Mouse (Mus musculus): Measurements from ENCODE around the gene Zbtb20. TPM values are rescaled to one million over a fixed set of nuclear protein-coding genes. Genes with fewer than 3 reads are reported as not detected.

The Zbtb20 gene
- total RNA-seq, 1 experiment from 2014 or later, result 20.8 TPM

DNA sequence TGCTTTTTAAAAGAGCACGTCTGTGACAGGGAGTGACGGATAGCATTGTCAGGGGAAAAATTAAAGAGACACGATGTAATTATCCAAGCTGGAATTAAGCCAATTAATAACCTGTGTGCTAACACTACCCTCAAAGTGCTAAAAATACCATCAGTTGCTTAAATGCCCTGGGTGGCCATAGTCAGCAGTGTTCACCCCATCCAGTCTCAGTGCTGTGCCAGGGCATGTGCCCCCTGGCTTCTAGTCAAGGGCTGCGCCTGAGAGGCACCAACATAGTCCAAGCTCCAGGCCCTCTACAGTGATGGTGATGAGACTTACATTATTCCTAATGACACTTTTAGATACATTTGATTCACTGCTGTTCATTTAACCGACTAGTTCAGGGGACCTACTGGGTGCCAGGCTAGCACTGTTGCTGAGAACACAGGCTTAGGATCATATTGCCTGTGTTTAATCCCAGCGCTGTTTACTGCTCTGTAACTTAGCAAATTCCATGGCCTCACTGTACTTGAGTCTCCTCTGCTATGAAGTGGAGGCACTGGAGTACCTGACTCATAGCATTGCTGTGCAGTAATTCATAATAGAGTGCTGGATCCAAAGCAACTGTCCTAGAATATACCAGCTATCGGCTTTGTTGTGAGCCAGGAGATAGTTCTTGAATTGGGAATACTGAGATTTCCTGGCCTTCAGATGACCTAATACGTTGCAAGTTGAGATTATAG is 624.6 kb downstream of the Zbtb20 start:
- no peak for ATAC-seq (replicated peaks; ENCODE audit: low read depth, poor library complexity, severe bottlenecking)

DNA sequence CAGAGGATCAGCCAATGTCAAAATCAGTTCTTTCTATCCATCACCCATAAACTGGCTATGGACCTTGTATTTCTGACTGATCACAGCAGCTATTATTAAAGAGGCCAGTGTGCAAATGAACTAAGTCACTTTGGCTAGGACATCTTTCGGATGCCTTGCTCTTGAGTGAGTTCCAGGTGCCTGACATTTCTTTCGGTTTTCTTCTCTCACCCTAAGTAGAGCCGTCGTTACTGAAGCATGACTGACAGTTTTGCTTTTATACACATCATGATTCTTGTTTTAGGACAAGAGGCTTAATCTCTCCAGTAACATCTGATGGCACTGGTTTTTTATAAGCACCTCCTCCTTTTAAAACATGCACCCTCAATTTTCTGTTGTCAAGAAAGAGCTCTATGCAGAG is 625.6 kb downstream of the Zbtb20 start:
- ATAC-seq (replicated peaks; ENCODE audit: low read depth, poor library complexity, severe bottlenecking), result no peak

DNA sequence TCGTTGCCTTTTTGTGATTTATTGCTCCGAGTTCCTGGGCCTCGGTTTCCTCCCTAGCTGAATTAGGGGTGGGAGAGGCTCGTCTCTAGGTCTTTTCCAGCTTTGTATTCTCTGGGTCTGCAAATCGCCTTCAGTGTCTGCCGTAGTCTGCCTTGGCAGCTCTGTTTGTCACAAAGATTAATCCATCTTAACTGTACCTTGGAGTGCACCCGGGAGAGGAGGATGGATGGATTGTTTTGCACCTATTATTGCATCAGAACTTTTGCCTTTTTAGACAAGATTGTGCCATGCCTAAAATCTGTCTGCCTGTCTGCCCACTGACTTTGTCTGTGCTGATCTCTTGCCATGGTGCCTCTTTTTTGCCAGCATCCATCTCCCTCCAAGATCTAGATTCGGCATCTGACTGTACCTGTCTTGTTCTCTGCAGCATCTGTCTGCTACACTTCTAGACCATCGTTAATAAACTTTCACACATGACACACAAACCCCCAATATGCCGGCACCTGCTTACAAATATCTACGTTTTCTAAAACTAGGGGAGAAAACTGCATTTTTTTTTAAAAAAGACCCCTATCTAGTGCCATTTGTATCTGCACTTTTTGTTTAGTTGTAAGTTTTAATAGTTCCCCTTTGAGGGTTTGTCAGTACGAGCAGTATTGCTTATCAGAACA is 626.8 kb downstream of the Zbtb20 start:
- ATAC-seq (replicated peaks; ENCODE audit: low read depth, poor library complexity, severe bottlenecking), result no peak

DNA sequence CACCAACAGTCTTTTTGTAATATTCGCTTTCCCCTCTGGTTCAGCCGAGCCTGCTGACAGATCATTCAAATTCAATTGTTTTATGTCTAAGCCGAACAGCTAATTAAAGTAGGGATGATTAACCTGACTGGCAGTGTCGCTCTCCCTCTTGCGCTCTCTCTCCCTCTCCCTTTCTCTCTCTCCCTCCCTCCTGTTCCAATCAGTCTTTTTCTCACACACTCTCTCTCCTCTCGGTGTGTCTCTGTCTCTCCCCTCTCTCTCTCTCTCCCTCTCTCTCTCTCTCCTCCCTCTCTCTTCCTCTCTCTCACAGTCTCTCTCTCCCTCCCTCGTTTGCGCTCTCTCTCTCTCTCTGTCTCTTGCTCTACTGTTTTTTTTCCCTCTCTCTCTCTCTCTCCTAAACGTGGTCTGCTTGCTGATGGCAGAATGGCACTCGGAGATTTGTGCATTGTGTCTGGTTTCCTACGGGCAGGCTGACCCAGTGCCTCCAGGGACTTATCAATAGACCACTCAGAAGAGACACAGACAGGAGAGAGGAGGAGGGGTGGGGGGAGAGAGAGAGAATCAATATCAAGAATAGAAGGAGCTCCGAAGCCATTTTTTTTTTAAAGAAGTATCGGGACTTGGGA is 627.4 kb downstream of the Zbtb20 start:
- peak; percentile 57 for ATAC-seq (replicated peaks; ENCODE audit: low read depth, poor library complexity, severe bottlenecking)

DNA sequence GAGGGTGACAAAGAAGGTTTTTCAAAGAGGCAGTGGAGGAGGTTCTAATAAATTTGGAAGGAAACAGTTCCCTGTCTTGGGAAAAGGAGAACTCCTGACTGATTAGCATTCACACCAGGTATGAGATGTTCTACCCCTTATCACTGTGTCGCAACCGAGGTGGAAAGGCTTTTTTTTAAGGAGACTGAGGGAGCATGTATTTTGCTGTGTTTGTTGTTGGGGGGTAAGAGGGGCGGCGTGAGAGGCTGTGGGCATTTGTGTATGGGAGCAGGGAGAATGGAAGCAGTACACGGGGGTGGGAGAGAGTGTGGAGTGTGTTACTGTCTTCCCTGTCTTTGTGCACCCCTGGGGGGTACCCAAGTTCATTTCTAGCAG is 627.9 kb downstream of the Zbtb20 start:
- peak; percentile 12; the same call in 1 of the 2 replicates for ATAC-seq (replicated peaks; ENCODE audit: low read depth, poor library complexity, severe bottlenecking)

DNA sequence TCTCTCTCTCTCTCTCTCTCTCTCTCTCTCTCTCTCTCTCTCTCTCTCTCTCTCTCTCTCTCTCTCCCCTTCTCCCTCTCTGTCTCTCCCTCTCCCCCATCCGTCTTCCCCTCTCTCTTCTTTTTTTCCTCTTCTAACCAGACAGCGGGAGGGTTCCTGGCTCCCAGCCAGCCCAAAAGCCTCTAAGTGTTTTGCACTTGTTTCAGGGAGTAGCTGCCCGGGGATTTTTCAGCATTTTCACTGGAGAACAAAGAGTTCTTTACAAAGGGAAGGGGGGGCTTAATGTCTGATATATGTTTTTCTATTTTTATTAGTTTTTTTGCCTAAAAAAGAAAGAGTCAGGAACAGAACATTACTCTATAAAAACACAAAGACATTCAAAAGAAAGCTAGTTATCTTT is 628.5 kb downstream of the Zbtb20 start:
- no peak for ATAC-seq (replicated peaks; ENCODE audit: low read depth, poor library complexity, severe bottlenecking)

DNA sequence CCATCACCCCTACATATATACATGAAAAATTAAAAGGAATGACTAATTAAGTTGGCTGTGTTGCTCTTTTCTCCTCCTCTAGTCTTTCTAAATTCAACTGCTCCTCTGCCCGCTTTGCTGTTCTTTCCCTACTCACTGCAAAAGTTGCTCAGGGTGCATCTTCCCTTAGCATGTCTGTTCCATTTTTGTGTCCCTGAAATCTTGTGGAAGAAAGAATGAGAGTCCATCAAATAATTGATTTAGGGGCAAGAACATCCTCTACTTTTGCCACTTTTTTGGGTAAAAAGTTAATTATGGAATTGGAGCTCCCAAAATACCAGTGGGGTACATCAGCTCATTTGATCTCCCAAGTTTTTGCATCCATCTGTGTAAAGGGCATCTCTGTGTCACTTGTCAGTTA is 628.9 kb downstream of the Zbtb20 start:
- ATAC-seq (replicated peaks; ENCODE audit: low read depth, poor library complexity, severe bottlenecking), result no peak

DNA sequence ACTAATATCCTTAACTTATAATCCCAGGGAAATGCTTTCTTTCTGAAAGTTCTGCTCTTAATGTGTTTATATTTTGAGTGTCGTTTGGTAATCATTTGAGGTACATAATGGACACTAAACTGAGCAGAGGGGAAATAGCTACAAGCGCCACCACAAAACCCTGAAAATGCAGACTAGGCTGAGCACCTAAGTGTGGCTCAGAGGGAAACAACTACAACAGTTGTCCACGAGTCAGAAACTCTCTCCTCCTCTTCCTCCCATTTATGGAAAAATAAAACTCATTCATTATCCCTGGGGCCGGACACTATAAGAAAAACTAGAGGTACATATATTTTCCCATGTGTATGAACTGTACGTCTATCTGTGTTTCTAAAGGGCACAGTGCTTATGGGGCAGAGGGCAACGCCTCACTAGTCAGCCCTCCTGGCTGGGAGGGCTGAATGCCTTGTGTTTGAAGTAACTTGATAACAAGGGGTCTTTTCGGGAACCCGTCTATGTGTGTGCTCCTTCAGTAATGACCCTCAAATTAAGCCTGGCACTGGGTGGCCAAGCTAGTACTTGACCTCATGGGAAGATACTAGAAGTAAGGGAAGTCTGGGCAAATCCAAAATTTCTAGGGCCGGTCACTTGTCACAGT is 629.8 kb downstream of the Zbtb20 start:
- no peak for ATAC-seq (replicated peaks; ENCODE audit: low read depth, poor library complexity, severe bottlenecking)

DNA sequence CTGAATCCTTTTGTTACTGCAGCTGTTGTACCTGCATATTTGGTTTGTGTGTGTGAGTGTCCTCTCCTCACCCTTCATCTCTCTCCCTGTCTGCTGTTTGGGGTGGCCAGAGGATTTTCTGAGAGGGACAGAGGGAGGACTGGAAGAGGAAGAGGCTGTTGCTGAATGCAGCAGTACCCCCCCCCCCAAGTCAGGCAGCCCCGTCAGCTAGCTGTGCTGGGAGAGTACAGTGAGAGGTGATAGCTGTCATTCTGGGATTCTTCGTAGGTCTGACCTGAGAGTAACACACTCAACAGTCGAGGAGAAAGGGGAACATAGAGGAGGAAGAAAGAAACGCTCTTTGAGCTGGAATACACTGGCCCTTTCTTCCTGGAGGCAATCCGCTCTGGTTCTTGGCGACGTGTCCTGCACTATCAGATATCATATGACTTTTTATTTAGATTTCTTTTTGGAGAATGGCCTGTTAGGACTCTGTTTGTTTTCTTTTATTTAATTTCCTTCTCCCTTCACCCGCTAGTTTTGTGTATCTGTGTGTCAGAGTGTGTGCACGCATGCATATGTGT is 630.6 kb downstream of the Zbtb20 start:
- peak; percentile 40 for ATAC-seq (replicated peaks; ENCODE audit: low read depth, poor library complexity, severe bottlenecking)

DNA sequence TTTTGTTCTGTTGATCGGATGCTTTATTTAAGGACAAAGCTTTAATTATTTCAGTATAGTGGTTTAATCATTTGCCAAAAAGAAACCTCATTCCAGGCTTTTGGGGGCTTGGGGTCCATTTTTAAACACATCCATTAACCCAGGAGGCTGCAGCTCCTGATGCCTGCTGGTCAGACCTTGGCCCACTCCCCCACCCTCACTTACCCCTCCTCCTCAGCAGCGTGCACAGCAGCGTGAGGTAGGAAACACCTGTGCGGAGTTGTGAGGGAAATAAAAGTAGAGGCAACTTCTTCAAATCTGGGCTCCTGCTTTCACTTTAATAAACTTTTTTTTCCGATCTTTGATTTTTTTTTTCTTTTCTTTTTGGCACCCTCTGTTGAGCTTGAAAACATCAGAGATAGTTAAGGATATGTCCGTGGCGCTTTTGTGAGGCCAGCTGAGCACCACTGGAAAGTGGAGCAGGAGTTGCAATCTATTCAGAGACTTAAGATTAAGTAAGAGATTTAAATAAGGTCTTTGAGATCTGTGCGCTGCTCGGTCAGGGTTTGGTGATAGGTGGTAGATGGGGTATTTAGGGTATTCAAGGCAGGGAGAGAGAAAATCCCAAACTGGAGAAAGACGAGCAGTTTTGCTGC is 631.2 kb downstream of the Zbtb20 start:
- no peak for ATAC-seq (replicated peaks; ENCODE audit: low read depth, poor library complexity, severe bottlenecking)

DNA sequence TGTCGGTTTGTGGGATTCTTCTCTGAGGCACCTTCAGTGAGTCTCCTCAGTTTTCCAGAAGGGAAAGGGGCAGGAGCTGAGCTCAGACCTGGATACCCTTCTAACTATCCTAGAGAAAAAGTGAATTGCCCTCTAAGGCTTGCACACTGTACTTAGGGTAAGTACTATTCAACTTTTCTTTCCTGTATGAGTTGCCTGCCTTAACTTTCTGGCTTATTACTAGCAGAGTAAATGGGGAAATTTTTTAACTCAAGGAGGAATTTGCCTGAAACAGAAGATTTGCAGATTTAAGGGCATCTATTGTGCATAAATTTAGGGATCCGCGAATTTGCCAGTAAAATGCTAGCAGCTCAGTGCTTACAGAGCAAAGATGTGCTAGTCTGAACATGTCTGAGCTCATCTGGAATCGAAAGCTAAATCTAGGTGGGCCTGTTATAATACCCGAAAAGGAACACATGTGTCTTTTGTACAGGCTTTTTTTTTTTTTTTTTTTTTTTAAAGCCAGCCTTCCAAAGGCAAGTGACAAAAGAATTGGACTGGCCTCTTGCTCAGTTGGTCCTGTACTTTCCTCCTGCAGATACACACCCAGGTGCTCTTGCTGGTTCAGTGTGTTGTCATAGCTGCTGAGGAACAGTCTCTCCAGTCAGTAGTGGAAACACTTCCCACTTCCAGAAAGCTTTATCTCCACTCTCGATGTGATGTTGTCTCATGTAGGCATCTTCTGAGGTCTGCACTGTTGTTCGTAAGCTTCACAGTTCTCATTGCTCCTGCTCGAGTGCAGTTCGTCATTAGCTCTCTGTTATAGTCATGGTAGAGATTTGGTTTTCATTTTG is 632.7 kb downstream of the Zbtb20 start:
- ATAC-seq (replicated peaks; ENCODE audit: low read depth, poor library complexity, severe bottlenecking), result no peak

DNA sequence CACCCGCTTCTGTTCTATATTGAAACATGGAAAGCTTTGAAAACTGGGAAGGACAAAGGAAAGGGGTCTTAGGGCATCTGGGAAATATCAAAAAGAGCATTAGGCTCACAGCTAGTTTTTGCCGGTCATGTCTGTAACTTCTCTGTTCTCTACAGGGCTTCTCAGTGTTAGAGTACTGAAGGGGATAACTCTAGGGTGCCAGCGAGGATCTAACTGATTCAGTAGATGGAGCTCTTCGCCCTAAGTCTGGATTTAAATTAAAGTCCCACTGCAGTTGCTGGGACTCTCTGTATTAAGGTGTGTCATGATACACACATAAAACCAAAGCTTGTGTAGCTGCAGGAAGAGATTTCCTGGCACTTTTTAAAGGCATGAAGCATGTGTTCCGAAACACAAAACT is 634.8 kb downstream of the Zbtb20 start:
- no peak for ATAC-seq (replicated peaks; ENCODE audit: low read depth, poor library complexity, severe bottlenecking)

DNA sequence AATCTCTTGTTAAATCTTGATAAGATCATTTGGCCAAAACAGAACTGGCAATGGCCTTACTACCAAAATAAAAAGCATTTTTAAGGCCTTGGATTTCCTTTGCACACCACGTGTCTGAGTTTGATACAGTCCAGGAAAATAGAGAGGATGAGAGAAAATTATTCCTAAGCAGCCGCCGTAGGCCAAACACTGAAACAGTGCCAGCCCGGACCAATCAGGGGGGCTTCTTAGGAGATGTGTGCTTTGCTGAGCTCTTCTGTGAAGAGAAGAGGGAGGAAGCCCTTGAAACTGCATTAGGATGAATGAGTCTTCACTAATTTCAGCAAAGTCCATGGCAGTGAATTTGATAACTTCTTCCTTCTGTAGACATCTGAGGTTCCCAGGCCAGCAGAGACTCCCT is 635.9 kb downstream of the Zbtb20 start:
- no peak for ATAC-seq (replicated peaks; ENCODE audit: low read depth, poor library complexity, severe bottlenecking)

DNA sequence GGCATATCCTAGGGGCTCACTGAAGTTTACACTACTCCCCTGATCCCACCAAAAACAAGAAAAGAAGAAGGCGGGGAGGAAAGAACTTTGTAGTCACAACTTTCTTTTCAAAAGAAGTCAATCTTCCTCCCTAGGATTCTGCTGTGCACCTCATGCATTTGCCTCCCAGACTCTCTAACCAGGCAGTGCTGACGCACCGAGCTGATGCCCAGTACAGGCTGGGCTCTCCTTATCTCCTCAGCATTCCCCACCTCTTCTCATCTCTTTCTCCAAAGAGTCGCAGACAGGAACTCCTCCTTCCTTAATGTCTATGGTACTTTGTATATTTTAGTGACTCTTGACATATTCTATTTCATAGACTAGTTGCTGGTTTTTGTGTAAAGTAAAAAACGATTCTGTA is 638.3 kb downstream of the Zbtb20 start:
- no peak for ATAC-seq (replicated peaks; ENCODE audit: low read depth, poor library complexity, severe bottlenecking)

DNA sequence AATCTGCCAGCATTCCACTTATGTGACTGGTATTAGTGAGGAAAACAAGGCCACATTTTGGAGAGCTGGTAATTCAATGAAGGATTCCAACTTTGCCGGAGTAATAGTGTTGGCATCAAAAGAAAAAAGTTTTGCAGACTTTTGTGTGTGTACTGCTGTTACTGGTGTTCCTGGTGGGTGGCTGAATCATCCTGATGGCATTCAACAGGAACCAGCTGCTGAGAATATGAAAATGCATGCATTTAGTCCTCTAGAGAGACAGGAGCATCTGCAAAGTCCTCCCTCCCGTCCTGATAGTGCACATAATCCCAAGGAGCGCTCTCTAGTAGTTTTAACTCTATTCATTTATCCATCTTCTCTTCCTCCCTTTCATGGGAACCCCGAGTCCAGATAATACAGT is 639.9 kb downstream of the Zbtb20 start:
- no peak for ATAC-seq (replicated peaks; ENCODE audit: low read depth, poor library complexity, severe bottlenecking)

DNA sequence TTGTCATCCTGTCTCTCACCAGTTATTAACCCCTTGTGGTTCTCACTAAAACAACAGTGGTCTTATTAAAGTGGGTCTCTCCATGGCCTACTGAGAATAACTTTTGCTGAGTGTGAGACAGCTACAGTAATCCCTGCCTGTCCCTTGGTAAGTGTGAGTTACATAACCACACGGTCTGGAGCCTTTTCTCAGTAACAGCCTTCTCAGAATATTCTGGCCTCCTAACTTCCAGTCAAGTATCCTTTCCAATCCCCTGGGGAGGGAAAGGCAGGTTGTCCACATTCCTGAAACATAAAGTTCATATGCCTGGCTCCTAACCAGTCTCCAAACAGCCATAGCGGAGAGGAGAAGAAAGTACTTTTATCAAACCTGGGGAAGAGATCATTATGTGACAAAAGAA is 644.6 kb downstream of the Zbtb20 start:
- no peak for ATAC-seq (replicated peaks; ENCODE audit: low read depth, poor library complexity, severe bottlenecking)

DNA sequence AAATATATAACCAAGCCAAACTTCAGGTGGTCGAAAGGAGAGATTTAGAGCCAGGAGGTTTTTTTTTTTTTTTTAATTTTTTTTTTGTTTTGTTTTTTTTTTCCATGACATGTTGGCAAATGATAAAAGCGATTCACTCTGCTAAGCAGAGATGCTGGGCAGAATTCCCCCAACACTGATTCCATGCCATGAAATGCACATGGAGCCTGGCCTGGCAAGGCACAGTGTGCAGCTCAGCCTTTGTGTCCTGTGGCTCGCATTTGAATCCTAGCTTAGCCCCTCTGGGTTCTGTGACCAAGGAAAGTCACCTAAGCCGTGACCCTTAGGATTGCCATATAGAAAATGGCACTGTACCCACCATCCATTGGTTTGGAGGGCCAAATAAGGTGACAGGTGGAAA is 646.8 kb downstream of the Zbtb20 start:
- ATAC-seq (replicated peaks; ENCODE audit: low read depth, poor library complexity, severe bottlenecking), result no peak

DNA sequence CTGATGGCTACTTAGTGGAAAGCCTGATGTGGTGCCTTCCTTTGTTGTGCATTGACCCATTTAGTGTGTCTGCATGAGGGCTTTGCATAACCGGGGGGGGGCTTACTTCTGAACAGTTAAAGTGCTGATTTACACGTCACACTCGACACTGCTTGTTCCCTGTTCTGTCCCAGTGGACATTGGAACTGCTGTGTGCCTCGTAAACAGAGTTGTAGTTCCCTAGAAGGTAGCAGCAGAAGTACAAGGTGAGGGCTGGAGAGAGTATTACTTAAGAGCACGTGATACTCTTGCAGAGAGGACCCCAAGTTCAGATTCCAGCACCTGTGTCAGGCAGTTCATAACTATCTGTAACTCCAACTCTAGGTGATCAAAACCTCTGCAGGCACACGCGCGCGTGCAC is 648.5 kb downstream of the Zbtb20 start:
- no peak for ATAC-seq (replicated peaks; ENCODE audit: low read depth, poor library complexity, severe bottlenecking)

DNA sequence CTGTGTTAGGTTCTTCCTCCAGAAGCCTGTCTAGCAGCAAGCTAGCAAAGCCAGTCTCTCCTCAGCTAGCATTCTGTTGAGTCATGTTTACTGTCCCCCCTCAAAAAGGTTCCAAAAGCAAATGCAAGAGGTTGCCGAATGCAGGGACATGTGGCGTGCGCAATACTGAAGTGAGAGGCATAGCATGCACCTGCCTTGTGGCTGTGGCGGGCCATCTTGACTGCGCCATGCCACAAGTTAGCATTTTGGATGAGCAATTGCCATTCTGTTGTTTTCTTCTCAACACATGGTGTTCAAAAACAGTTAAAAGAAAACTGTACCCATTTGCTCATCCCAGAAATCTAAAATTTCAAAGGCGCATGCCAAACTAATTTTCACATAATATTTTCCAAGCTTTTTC is 649.9 kb downstream of the Zbtb20 start:
- no peak for ATAC-seq (replicated peaks; ENCODE audit: low read depth, poor library complexity, severe bottlenecking)

All from common myeloid progenitor, adult 5-6 weeks (primary cell).